Mouse (Mus musculus): Measurements from ENCODE around the gene Gp9. TPM values are rescaled to one million over a fixed set of nuclear protein-coding genes. Genes with fewer than 3 reads are reported as not detected.

Gene Gp9
- polyA plus RNA-seq (2015; fragmentation: Illumina TruSeq; extraction: RNeasy Lipid Tissue Mini Kit (QIAGEN cat#74804); ENCODE audit: insufficient read depth, low replicate concordance): 1.3 TPM

DNA sequence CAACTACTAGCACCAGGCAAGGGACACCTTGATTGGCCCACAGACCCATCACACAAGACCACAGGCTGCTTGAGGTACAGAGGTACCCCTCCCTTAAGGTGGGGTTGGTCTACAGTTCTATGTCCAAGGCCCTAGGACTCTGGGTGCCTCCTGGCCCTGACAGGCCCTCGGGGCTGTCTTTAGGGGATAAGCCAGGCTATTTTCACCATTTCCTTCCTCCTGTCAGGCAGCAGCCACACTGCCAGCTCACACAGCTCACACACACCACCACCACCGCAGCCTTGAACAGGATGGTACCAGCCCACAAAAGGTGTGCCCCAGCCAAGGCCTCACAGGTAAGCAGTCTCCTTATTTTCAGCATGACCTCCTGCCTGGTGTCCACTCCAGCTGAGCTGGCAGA is at the start of gene Gp9:
Gene Gp9, plus strand, starts transcription at position 231 of the 400 bp plus-strand sequence.

DNA sequence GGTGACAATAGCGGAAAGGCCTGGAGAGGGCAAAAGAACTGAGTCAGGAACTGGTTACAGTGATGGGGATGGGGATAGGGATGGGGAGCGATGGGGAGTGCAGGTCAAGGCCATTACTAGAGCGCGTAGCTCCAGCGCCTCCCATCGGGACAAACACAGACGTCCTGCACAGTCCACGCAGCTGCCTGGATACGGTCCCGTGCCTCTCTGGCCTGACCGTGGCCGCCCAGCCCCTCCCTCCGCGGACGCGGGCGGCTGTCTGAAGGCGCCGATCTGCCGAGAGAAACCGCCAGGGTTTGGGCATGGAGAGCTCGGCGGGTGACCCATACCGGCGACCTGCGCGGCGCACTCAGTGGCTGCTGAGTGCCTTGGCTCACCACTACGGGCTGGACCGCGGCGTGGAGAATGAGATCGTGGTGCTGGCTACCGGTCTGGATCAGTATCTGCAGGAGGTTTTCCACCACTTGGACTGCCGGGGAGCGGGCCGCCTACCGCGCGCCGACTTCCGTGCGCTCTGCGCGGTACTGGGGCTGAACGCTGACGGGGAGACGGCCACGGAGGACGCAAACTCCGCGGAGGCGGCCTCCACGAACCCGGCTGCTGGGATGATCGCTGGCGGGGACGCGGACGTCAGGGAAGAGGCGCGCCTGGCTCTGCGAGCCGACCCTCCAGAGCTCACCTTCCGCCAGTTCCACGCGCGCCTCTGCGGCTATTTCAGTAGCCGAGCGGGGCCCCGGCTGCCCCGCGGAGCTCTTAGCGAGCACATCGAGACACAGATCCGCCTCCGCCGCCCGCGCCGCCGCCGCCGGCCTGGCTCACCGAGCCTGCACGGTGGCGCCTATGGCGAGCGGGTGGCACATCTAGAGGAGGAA is 47.0 kb upstream of the Gp9 start, which contains the start of gene Efcc1:
Gene Efcc1, plus strand, starts transcription at position 279 of the 872 bp plus-strand sequence.

GRCm38 (mm10) chr6:87811675-87812338 is 33.9 kb downstream of the Gp9 start, which contains the start of gene Rab43:
TSS of gene Rab43 (minus strand) at chr6:87812164.

Other genes with a start within 250 kb of the Gp9 start
- gene Arhgap25, start 244.8 kb upstream of the Gp9 start, polyA plus RNA-seq (2015; fragmentation: Illumina TruSeq; extraction: RNeasy Lipid Tissue Mini Kit (QIAGEN cat#74804); ENCODE audit: insufficient read depth, low replicate concordance): 101 TPM
- 0.77 TPM for gene Prokr1, start 187.3 kb upstream of the Gp9 start, polyA plus RNA-seq (2015; fragmentation: Illumina TruSeq; extraction: RNeasy Lipid Tissue Mini Kit (QIAGEN cat#74804); ENCODE audit: insufficient read depth, low replicate concordance)
- gene Aplf, start 105.9 kb upstream of the Gp9 start, polyA plus RNA-seq (2015; fragmentation: Illumina TruSeq; extraction: RNeasy Lipid Tissue Mini Kit (QIAGEN cat#74804); ENCODE audit: insufficient read depth, low replicate concordance): 11.1 TPM
- gene Efcc1, start 47.2 kb upstream of the Gp9 start, polyA plus RNA-seq (2015; fragmentation: Illumina TruSeq; extraction: RNeasy Lipid Tissue Mini Kit (QIAGEN cat#74804); ENCODE audit: insufficient read depth, low replicate concordance): 1.9 TPM
- gene Rab43, start 34.1 kb downstream of the Gp9 start, polyA plus RNA-seq (2015; fragmentation: Illumina TruSeq; extraction: RNeasy Lipid Tissue Mini Kit (QIAGEN cat#74804); ENCODE audit: insufficient read depth, low replicate concordance): 45.6 TPM
- 10.1 TPM for gene Gm45140, start 57.7 kb downstream of the Gp9 start, polyA plus RNA-seq (2015; fragmentation: Illumina TruSeq; extraction: RNeasy Lipid Tissue Mini Kit (QIAGEN cat#74804); ENCODE audit: insufficient read depth, low replicate concordance)
- 104 TPM for gene Isy1, start 60.7 kb downstream of the Gp9 start, polyA plus RNA-seq (2015; fragmentation: Illumina TruSeq; extraction: RNeasy Lipid Tissue Mini Kit (QIAGEN cat#74804); ENCODE audit: insufficient read depth, low replicate concordance)
- gene Cnbp, start 73.0 kb downstream of the Gp9 start, polyA plus RNA-seq (2015; fragmentation: Illumina TruSeq; extraction: RNeasy Lipid Tissue Mini Kit (QIAGEN cat#74804); ENCODE audit: insufficient read depth, low replicate concordance): 613 TPM
- 81.5 TPM for gene Copg1, start 109.7 kb downstream of the Gp9 start, polyA plus RNA-seq (2015; fragmentation: Illumina TruSeq; extraction: RNeasy Lipid Tissue Mini Kit (QIAGEN cat#74804); ENCODE audit: insufficient read depth, low replicate concordance)
- 42.0 TPM for gene Hmces, start 135.9 kb downstream of the Gp9 start, polyA plus RNA-seq (2015; fragmentation: Illumina TruSeq; extraction: RNeasy Lipid Tissue Mini Kit (QIAGEN cat#74804); ENCODE audit: insufficient read depth, low replicate concordance)
- not detected for gene H1fx, start 203.6 kb downstream of the Gp9 start, polyA plus RNA-seq (2015; fragmentation: Illumina TruSeq; extraction: RNeasy Lipid Tissue Mini Kit (QIAGEN cat#74804); ENCODE audit: insufficient read depth, low replicate concordance)